Mouse (Mus musculus): ENCODE data around the gene Stpg3. TPM values are rescaled to one million over a fixed set of nuclear protein-coding genes. Genes with fewer than 3 reads are reported as not detected.

Stpg3 gene
- polyA plus RNA-seq, 1 experiment: not detected

DNA sequence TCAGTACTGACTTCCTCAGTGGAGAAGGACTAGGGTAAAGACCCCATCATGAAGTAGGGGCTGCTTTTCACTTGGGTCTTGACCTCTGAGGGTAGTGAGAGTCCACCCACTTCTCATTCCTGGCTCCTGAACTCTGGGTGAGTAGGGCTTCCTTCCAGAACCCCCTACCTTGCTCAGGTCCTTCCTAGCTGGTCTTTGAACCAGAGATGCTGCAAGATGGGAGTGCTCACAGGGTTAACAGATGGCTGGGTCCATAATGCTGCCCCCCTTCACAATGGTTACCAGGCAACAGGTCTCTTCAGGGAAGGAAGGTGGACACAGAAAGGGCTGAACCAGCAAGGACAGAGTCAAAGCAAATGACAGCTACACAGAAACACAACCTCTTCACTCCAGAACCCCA is 4.0 kb upstream of the Stpg3 start, which contains the start of gene Fam166a:
Fam166a (plus strand) TSS at position 301 of the 400 bp plus-strand sequence.
- 0 out of 2 replicates have a peak, but pooled peaks cover 1% of the 10 kb centered on the region for H3K4me1 ChIP-seq (ENCODE audit: control insufficient read depth, insufficient read depth, low read length)
- no peak within 1 kb of the TSS for H3K4me3 ChIP-seq (ENCODE audit: insufficient read depth, low read length)
- TF ChIP-seq POLR2A (IDR thresholded peaks at IDR 0.05; ENCODE audit: extremely low read depth, insufficient read depth, low read length) (no peak), CTCF (IDR thresholded peaks at IDR 0.05; ENCODE audit: extremely low read depth, insufficient read depth, low read length) (no peak)
- H3K27ac ChIP-seq (ENCODE audit: insufficient read depth, low read length): no peak within 1 kb of the TSS

DNA sequence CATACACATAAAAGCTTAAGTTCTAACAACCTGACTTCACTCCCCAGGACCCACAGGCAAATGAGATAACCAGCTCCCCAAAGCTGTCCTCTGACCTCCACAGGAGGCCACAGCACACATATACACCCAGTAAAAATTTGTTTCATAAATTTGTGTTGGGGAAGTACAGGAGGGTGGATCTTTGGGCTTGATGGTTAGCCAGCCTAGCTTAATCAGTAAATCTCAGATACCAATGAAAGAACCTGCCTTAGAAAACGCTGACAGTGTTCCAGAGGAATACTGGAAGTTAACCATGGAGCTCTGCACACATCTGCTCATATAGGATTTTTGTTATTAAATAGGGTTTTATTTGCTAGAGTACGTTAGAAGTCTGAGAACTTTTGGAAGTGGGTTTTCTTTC is 3.2 kb upstream of the Stpg3 start:
- Histone ChIP-seq H3K4me1 (ENCODE audit: control insufficient read depth, insufficient read depth, low read length) (no peaks in the 10 kb centered on the region), H3K27ac (ENCODE audit: insufficient read depth, low read length) (no peak overlapping the region), H3K4me3 (ENCODE audit: insufficient read depth, low read length) (no peak overlapping the region)
- TF ChIP-seq POLR2A (IDR thresholded peaks at IDR 0.05; ENCODE audit: extremely low read depth, insufficient read depth, low read length) (no peak), CTCF (IDR thresholded peaks at IDR 0.05; ENCODE audit: extremely low read depth, insufficient read depth, low read length) (no peak)

DNA sequence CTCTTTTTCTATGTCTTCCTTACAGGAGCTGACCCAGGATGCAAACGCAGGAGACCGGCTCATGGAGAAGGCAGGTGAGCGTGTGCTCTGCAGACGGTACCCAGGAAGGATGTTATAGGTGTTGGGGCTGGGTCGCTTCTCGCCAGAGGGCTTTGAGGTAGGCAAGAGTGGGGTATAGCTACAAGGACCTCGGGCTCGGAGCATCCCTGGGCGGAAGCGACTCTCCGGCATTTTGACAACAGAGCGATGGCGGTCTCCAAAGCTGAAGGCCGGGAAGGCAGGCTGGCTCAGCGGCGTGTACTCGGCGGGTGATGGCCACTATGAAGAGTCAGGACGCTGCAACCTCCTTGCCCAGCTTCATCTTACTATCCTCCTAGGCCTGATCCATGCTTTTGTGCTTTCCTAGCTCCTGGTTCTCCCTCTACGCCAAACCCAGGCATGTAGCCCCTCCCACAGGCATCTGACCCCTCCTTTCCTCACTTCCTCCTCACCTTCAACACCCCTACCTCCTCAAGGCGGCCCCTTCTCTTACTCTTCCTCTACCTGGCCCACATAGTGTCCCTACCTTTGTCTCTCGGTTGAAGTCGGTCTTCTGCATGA is 1.1 kb downstream of the Stpg3 start:
- no peak overlapping the region for H3K4me3 ChIP-seq (ENCODE audit: insufficient read depth, low read length)
- no peak overlapping the region for H3K27ac ChIP-seq (ENCODE audit: insufficient read depth, low read length)
- H3K4me1 ChIP-seq (ENCODE audit: control insufficient read depth, insufficient read depth, low read length): peaks cover 8% of the 10 kb centered on the region; the same call in 1 of the 2 replicates
- no peak for TF ChIP-seq POLR2A (IDR thresholded peaks at IDR 0.05; ENCODE audit: extremely low read depth, insufficient read depth, low read length)
- TF ChIP-seq CTCF (IDR thresholded peaks at IDR 0.05; ENCODE audit: extremely low read depth, insufficient read depth, low read length): no peak

DNA sequence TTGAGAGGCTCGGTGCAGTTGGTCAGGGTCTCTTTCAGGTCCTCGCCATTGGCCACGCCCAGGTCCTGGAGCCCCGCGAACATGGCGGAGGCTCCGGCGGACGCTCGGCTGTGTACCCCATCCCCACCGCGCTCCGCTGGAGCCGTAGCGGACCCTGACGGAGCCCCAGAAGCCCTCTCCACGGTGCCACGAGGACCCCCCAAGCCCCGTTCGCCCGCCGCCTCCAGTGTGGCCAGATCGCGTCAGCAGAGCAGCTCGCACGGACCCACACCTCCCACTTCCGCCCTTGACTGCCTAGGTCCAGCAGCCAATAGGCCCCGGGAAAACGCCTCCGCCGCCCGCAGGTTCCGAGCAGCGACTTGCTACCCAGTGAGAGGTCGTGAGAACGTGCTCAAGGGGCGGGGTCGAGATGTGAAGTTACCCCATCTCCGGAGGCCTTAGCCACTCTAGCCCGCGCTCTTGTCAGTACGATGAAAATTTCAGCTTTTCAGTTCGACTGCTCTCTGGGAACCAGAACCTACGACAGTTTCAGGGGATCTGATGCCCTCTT is 3.2 kb downstream of the Stpg3 start, which contains the start of gene Nelfb:
Nelfb (minus strand) TSS at position 369 of the 550 bp plus-strand sequence.
- no peak for TF ChIP-seq CTCF (IDR thresholded peaks at IDR 0.05; ENCODE audit: extremely low read depth, insufficient read depth, low read length)
- TF ChIP-seq POLR2A (IDR thresholded peaks at IDR 0.05; ENCODE audit: extremely low read depth, insufficient read depth, low read length): peak; percentile 60; the same call in 1 of the 2 replicates
- peak within 1 kb of the TSS; percentile 75 for H3K27ac ChIP-seq (ENCODE audit: insufficient read depth, low read length)
- H3K4me3 ChIP-seq (ENCODE audit: insufficient read depth, low read length): peak within 1 kb of the TSS; percentile 99
- H3K4me1 ChIP-seq (ENCODE audit: control insufficient read depth, insufficient read depth, low read length): peaks cover 8% of the 10 kb centered on the region; the same call in 1 of the 2 replicates

- peak overlapping the region; percentile 99 for H3K4me3 ChIP-seq (ENCODE audit: insufficient read depth, low read length)
- H3K27ac ChIP-seq (ENCODE audit: insufficient read depth, low read length): peak overlapping the region; percentile 75
- TF ChIP-seq POLR2A (IDR thresholded peaks at IDR 0.05; ENCODE audit: extremely low read depth, insufficient read depth, low read length): peak; percentile 17; the same call in 1 of the 2 replicates
- no peak for TF ChIP-seq CTCF (IDR thresholded peaks at IDR 0.05; ENCODE audit: extremely low read depth, insufficient read depth, low read length)
- peaks cover 8% of the 10 kb centered on the region; the same call in 1 of the 2 replicates for H3K4me1 ChIP-seq (ENCODE audit: control insufficient read depth, insufficient read depth, low read length)
These were observed 3.8 kb downstream of the Stpg3 start for GRCm38 (mm10) chr2:25210686-25211085.

DNA sequence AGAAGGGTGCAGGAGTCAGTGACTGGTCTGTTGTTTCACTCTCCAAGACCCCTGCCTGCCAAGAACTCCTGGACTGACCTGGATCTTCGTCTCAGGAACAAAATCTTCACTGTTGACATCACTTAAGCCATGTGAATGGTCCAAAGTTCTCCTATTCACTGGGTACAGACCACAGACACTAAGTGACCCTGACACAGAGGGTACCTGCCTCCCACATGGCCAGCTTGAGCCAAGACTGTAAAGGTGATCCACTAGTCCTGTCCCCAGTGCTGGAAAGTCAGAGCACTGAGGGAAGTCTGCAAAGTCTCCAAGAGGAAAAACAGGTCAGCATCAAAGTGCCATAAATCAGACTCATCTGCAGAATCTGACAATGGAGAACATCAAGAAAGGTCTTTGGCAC is 6.8 kb downstream of the Stpg3 start:
- Histone ChIP-seq H3K4me1 (ENCODE audit: control insufficient read depth, insufficient read depth, low read length) (peaks cover 8% of the 10 kb centered on the region; the same call in 1 of the 2 replicates), H3K4me3 (ENCODE audit: insufficient read depth, low read length) (no peak overlapping the region), H3K27ac (ENCODE audit: insufficient read depth, low read length) (no peak overlapping the region)
- TF ChIP-seq CTCF (IDR thresholded peaks at IDR 0.05; ENCODE audit: extremely low read depth, insufficient read depth, low read length): no peak
- no peak for TF ChIP-seq POLR2A (IDR thresholded peaks at IDR 0.05; ENCODE audit: extremely low read depth, insufficient read depth, low read length)

DNA sequence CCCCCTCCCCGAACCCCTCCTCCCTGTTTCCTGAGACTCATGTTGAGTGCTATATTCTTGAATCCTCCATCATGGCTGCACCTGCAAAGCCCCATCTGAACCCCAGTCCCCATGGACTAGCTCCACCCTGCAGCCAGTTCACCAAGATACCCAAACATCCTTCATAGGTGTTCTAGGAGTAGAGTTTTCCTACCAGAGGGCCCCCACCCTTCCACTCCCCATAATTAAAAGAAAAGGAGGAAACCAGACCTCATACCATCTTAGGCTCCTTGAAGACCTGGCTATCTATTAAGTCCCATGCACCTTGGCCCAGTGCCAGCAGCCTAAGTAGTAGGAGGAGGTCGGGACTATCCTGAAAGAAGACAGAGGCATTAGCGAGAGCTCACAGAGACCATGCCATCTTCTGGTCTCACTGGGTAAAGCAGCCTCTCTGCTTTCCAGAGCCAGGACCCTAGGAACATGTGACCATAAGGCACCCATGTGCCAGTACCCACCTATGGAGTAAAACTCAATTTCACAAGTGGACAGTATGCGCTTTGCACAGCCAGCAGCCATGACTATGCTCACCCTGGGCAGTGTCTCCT is 10.7 kb downstream of the Stpg3 start:
- TF ChIP-seq CTCF (IDR thresholded peaks at IDR 0.05; ENCODE audit: extremely low read depth, insufficient read depth, low read length) (no peak), POLR2A (IDR thresholded peaks at IDR 0.05; ENCODE audit: extremely low read depth, insufficient read depth, low read length) (no peak)
- no peak overlapping the region for H3K4me3 ChIP-seq (ENCODE audit: insufficient read depth, low read length)
- H3K4me1 ChIP-seq (ENCODE audit: control insufficient read depth, insufficient read depth, low read length): no peaks in the 10 kb centered on the region
- no peak overlapping the region for H3K27ac ChIP-seq (ENCODE audit: insufficient read depth, low read length)

DNA sequence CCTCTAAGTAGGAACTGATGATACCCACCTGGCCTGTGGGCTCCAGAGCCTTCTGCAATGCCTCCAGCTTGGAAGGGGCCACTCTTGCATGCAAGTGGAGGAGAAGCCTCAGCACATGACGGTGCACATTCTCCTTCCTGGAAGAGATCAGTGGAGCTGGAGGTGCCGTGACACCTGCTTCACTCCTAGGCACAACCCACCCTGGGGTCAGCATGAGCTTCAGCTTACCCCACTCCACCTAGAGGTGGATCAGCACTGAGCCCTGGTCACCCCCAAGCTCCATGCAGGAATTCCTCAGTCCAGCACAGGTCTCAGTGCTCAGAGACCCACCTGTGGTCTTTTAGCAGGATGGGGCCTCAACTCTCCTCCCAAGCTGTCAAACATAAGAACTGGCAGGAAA is 13.8 kb downstream of the Stpg3 start:
- Histone ChIP-seq H3K4me1 (ENCODE audit: control insufficient read depth, insufficient read depth, low read length) (no peaks in the 10 kb centered on the region), H3K27ac (ENCODE audit: insufficient read depth, low read length) (no peak overlapping the region), H3K4me3 (ENCODE audit: insufficient read depth, low read length) (no peak overlapping the region)
- TF ChIP-seq CTCF (IDR thresholded peaks at IDR 0.05; ENCODE audit: extremely low read depth, insufficient read depth, low read length) (no peak), POLR2A (IDR thresholded peaks at IDR 0.05; ENCODE audit: extremely low read depth, insufficient read depth, low read length) (no peak)

GRCm38 (mm10) chr2:25197946-25198345 is 16.5 kb downstream of the Stpg3 start:
- H3K4me3 ChIP-seq (ENCODE audit: insufficient read depth, low read length): no peak overlapping the region
- no peak overlapping the region for H3K27ac ChIP-seq (ENCODE audit: insufficient read depth, low read length)
- TF ChIP-seq CTCF (IDR thresholded peaks at IDR 0.05; ENCODE audit: extremely low read depth, insufficient read depth, low read length) (no peak), POLR2A (IDR thresholded peaks at IDR 0.05; ENCODE audit: extremely low read depth, insufficient read depth, low read length) (no peak)
- no peaks in the 10 kb centered on the region for H3K4me1 ChIP-seq (ENCODE audit: control insufficient read depth, insufficient read depth, low read length)

Data from cortical plate, adult 2 months (tissue).